Mouse (Mus musculus) heart, adult 8-10 months (tissue): ENCODE measurements at regions not wholly inside any gene's neighbourhood (a gene's known extent, or its start where the extent isn't known, plus 50 kb on each side); places are given as distances from the start of the nearest gene placed in this dataset. TPM values are rescaled to one million over a fixed set of nuclear protein-coding genes. Genes with fewer than 3 reads are reported as not detected.

ENCODE experiments used
- DNase-seq: peaks from one replicate; pipeline ENCODE4 v3.0.0; 2022; ENCODE audit warnings: low spot score
- microRNA-seq: library from miRNA; unstranded; fragments of <30 nt; microRNA quantifications from one replicate; pipeline ENCODE4 v1.2.0, GENCODE M21; 2022

- DNase-seq = no peak
These were observed 70.9 kb upstream of the Tenm2 start for GRCm38 (mm10) chr11:37306656-37307055.

Small RNA genes in the stretch of these regions (microRNA-seq; reads per million reads assigned to microRNA genes)
- not detected for gene Gm25693
